Mouse (Mus musculus): ENCODE results near the gene Ppfia2. TPM values are rescaled to one million over a fixed set of nuclear protein-coding genes. Genes with fewer than 3 reads are reported as not detected.

Ppfia2 gene
- polyA plus RNA-seq, 1 experiment = 1.1 TPM

- Histone ChIP-seq H3K4me3 (ENCODE audit: control insufficient read depth, low read depth, low read length) (no peak overlapping the region), H3K36me3 (ENCODE audit: control insufficient read depth, insufficient read depth, low read length) (no peaks in the 10 kb centered on the region), H3K4me1 (ENCODE audit: control insufficient read depth, insufficient read depth, low read length) (no peaks in the 10 kb centered on the region), H3K27ac (ENCODE audit: control insufficient read depth, insufficient read depth, low read depth, low read length) (no peak overlapping the region), H3K27me3 (ENCODE audit: control insufficient read depth, insufficient read depth, low read length) (no peaks in the 10 kb centered on the region)
- no peak for TF ChIP-seq CTCF (IDR thresholded peaks at IDR 0.05; ENCODE audit: control insufficient read depth, insufficient read depth, insufficient replicate concordance, low read depth, low read length)
- TF ChIP-seq POLR2A (IDR thresholded peaks at IDR 0.05; ENCODE audit: control insufficient read depth, low read depth, low read length) = no peak
Observed at GRCm38 (mm10) chr10:106618194-106618593, 148.1 kb downstream of the Ppfia2 start.

GRCm38 (mm10) chr10:106620952-106621351, 150.8 kb downstream of the Ppfia2 start:
- no peaks in the 10 kb centered on the region for H3K4me1 ChIP-seq (ENCODE audit: control insufficient read depth, insufficient read depth, low read length)
- TF ChIP-seq POLR2A (IDR thresholded peaks at IDR 0.05; ENCODE audit: control insufficient read depth, low read depth, low read length) (no peak), CTCF (IDR thresholded peaks at IDR 0.05; ENCODE audit: control insufficient read depth, insufficient read depth, insufficient replicate concordance, low read depth, low read length) (no peak)
- H3K27me3 ChIP-seq (ENCODE audit: control insufficient read depth, insufficient read depth, low read length) = no peaks in the 10 kb centered on the region
- H3K36me3 ChIP-seq (ENCODE audit: control insufficient read depth, insufficient read depth, low read length) = no peaks in the 10 kb centered on the region
- no peak overlapping the region for H3K4me3 ChIP-seq (ENCODE audit: control insufficient read depth, low read depth, low read length)
- H3K27ac ChIP-seq (ENCODE audit: control insufficient read depth, insufficient read depth, low read depth, low read length) = no peak overlapping the region

GRCm38 (mm10) chr10:106623342-106623741, 153.2 kb downstream of the Ppfia2 start:
- no peaks in the 10 kb centered on the region for H3K36me3 ChIP-seq (ENCODE audit: control insufficient read depth, insufficient read depth, low read length)
- H3K27me3 ChIP-seq (ENCODE audit: control insufficient read depth, insufficient read depth, low read length) = no peaks in the 10 kb centered on the region
- H3K4me1 ChIP-seq (ENCODE audit: control insufficient read depth, insufficient read depth, low read length) = no peaks in the 10 kb centered on the region
- H3K27ac ChIP-seq (ENCODE audit: control insufficient read depth, insufficient read depth, low read depth, low read length) = no peak overlapping the region
- TF ChIP-seq POLR2A (IDR thresholded peaks at IDR 0.05; ENCODE audit: control insufficient read depth, low read depth, low read length) (no peak), CTCF (IDR thresholded peaks at IDR 0.05; ENCODE audit: control insufficient read depth, insufficient read depth, insufficient replicate concordance, low read depth, low read length) (no peak)
- H3K4me3 ChIP-seq (ENCODE audit: control insufficient read depth, low read depth, low read length) = no peak overlapping the region

- Histone ChIP-seq H3K27me3 (ENCODE audit: control insufficient read depth, insufficient read depth, low read length) (no peaks in the 10 kb centered on the region), H3K4me1 (ENCODE audit: control insufficient read depth, insufficient read depth, low read length) (no peaks in the 10 kb centered on the region), H3K27ac (ENCODE audit: control insufficient read depth, insufficient read depth, low read depth, low read length) (no peak overlapping the region), H3K4me3 (ENCODE audit: control insufficient read depth, low read depth, low read length) (no peak overlapping the region), H3K36me3 (ENCODE audit: control insufficient read depth, insufficient read depth, low read length) (no peaks in the 10 kb centered on the region)
- TF ChIP-seq POLR2A (IDR thresholded peaks at IDR 0.05; ENCODE audit: control insufficient read depth, low read depth, low read length) (no peak), CTCF (IDR thresholded peaks at IDR 0.05; ENCODE audit: control insufficient read depth, insufficient read depth, insufficient replicate concordance, low read depth, low read length) (no peak)
Observed at GRCm38 (mm10) chr10:106632171-106632935, 162.2 kb downstream of the Ppfia2 start.

- Histone ChIP-seq H3K4me3 (ENCODE audit: control insufficient read depth, low read depth, low read length) (no peak overlapping the region), H3K4me1 (ENCODE audit: control insufficient read depth, insufficient read depth, low read length) (no peaks in the 10 kb centered on the region), H3K36me3 (ENCODE audit: control insufficient read depth, insufficient read depth, low read length) (no peaks in the 10 kb centered on the region), H3K27ac (ENCODE audit: control insufficient read depth, insufficient read depth, low read depth, low read length) (no peak overlapping the region), H3K27me3 (ENCODE audit: control insufficient read depth, insufficient read depth, low read length) (no peaks in the 10 kb centered on the region)
- no peak for TF ChIP-seq CTCF (IDR thresholded peaks at IDR 0.05; ENCODE audit: control insufficient read depth, insufficient read depth, insufficient replicate concordance, low read depth, low read length)
- TF ChIP-seq POLR2A (IDR thresholded peaks at IDR 0.05; ENCODE audit: control insufficient read depth, low read depth, low read length) = no peak
Observed at GRCm38 (mm10) chr10:106633898-106634297, 163.8 kb downstream of the Ppfia2 start.

GRCm38 (mm10) chr10:106652276-106652675, 182.1 kb downstream of the Ppfia2 start:
- no peaks in the 10 kb centered on the region for H3K27me3 ChIP-seq (ENCODE audit: control insufficient read depth, insufficient read depth, low read length)
- TF ChIP-seq POLR2A (IDR thresholded peaks at IDR 0.05; ENCODE audit: control insufficient read depth, low read depth, low read length) (no peak), CTCF (IDR thresholded peaks at IDR 0.05; ENCODE audit: control insufficient read depth, insufficient read depth, insufficient replicate concordance, low read depth, low read length) (no peak)
- H3K27ac ChIP-seq (ENCODE audit: control insufficient read depth, insufficient read depth, low read depth, low read length) = no peak overlapping the region
- H3K4me3 ChIP-seq (ENCODE audit: control insufficient read depth, low read depth, low read length) = no peak overlapping the region
- no peaks in the 10 kb centered on the region for H3K4me1 ChIP-seq (ENCODE audit: control insufficient read depth, insufficient read depth, low read length)
- H3K36me3 ChIP-seq (ENCODE audit: control insufficient read depth, insufficient read depth, low read length) = no peaks in the 10 kb centered on the region

- Histone ChIP-seq H3K4me1 (ENCODE audit: control insufficient read depth, insufficient read depth, low read length) (no peaks in the 10 kb centered on the region), H3K4me3 (ENCODE audit: control insufficient read depth, low read depth, low read length) (no peak overlapping the region), H3K27ac (ENCODE audit: control insufficient read depth, insufficient read depth, low read depth, low read length) (no peak overlapping the region), H3K36me3 (ENCODE audit: control insufficient read depth, insufficient read depth, low read length) (no peaks in the 10 kb centered on the region), H3K27me3 (ENCODE audit: control insufficient read depth, insufficient read depth, low read length) (no peaks in the 10 kb centered on the region)
- TF ChIP-seq POLR2A (IDR thresholded peaks at IDR 0.05; ENCODE audit: control insufficient read depth, low read depth, low read length) = no peak
- TF ChIP-seq CTCF (IDR thresholded peaks at IDR 0.05; ENCODE audit: control insufficient read depth, insufficient read depth, insufficient replicate concordance, low read depth, low read length) = no peak
Observed at GRCm38 (mm10) chr10:106665221-106665620, 195.1 kb downstream of the Ppfia2 start.

All from testis, adult 2 months (tissue).